Mouse (Mus musculus): ENCODE data around the gene Dock3.

DNA sequence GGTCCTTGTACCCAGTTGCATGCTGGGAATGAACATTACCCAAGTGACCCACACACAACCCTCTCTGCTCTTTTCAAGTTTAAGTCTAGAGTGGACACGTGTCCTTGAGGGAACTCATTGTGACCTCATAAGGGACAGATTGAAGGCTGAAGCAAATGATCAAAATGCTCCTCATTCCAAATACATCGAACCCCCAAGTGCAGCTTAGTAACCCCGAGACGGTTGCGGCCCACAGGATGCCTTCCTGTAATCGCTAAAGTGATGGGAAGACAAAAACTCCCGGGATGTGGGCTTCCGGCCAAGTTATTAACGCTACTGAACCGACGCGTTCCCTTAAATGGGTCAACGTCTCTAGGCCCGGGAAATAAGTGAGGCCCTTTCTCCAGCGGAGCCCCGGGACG is 340.4 kb downstream of the Dock3 start:
- TF ChIP-seq EP300 (IDR thresholded peaks at IDR 0.05; ENCODE audit: low read depth), result no peak
- TF ChIP-seq CTCF (IDR thresholded peaks at IDR 0.05; ENCODE audit: low read depth), result no peak

Data from liver, embryonic 14.5 days (tissue).